Mouse (Mus musculus): Measurements from ENCODE around the gene Fh1. TPM values are rescaled to one million over a fixed set of nuclear protein-coding genes. Genes with fewer than 3 reads are reported as not detected.
A peak's percentile ranks its signal among the peaks of the same experiment; 100 is the strongest.

Gene Fh1
- polyA plus RNA-seq, 1 experiment: 108 TPM

DNA sequence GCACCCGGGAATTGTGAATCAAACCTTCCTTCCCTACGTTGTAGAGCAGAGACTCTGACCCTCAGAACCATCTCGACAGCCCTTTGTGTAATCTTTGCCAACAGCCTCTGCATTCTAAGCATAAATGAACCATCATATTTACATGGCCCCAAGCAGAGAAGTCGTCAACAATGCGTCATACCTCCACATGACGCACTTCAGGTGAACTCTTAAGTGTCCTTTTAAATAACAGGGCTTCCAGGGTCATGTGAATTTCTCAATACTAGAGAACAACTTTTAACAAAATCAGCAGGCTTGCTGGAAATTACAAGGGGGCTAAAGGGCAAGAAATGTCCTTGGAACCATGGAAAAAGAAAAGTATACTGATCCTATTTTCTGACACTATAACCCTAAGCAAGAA is 1.8 kb downstream of the Fh1 start:
- DNase-seq (ENCODE audit: extremely low spot score in 1 of 2, low spot score in 1 of 2): no peak

DNA sequence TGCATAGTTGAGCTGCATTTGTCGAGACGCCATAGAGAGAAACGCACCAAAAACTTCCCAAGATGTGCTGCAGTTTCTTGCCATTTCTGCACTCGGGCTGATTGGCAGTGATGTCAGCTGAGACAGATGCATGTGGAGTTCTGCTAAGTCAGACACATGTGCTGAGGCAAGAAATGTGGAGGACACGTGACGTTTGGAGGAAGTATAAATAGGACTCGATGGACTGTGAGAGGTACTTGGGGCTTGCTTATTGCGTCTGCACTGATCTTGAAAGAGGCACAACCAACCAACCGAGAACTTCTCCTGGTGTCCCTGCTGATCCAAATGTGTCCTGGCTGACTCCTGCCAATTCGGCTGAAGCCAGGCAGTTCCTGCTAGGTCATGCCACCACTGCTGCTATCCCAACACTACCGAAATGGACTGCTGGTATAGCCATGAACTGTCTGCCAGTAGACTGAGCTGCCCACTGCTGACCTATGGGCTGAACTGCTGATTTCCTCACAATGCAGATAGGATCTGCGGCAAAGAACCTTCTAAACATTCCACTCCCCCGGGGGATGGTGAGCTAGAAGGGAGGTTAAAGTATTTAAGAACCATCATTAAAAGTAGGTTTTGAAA is 5.5 kb downstream of the Fh1 start, which contains the start of gene Kmo:
Kmo (plus strand) TSS at position 568 of the 618 bp plus-strand sequence.
- no peak for DNase-seq (ENCODE audit: extremely low spot score in 1 of 2, low spot score in 1 of 2)

GRCm38 (mm10) chr1:175614992-175615391 is 10.4 kb downstream of the Fh1 start:
- no peak for DNase-seq (ENCODE audit: extremely low spot score in 1 of 2, low spot score in 1 of 2)

DNA sequence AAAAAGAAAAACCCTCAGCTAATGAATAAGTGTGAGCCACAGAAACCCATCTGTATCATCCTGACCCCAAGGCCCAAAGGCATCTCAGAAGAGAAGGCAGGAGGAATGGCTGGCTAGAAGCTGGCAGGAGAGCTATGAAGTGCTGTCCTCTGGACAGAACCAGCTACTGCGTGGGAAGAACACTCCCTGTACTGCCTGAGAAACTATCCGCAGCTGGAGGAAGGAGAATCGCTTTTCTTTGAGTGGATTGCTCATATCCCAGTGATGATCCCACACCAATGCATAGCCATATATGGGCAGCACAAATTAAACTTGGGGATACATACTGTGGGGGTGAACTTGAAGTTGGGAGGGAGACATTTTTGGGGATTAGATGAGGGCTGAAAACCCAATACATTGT is 16.7 kb downstream of the Fh1 start:
- peak in 1 of 2 experiments; percentile 17 for DNase-seq (ENCODE audit: extremely low spot score in 1 of 2, low spot score in 1 of 2)

GRCm38 (mm10) chr1:175607838-175608585 is 17.4 kb downstream of the Fh1 start:
- no peak for DNase-seq (ENCODE audit: extremely low spot score in 1 of 2, low spot score in 1 of 2)

DNA sequence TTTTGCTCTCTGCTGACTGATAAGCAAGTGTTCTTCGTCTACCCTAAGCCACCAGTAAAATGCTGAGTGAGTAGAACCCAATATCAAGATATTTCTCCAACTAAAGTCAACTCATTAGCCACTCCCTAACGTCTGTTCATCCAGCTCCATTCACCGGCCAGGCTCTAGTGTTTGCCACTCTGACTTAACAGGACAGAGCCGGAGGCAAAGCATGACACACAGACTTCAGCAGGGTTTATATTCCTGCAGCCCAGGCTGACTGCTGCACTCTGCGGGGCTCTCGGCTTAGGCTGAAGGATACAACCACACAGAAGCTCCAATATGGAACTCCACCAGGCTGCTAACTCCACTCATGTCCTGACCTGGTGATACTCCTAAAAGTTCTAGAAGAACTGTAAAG is 18.1 kb downstream of the Fh1 start:
- no peak for DNase-seq (ENCODE audit: extremely low spot score in 1 of 2, low spot score in 1 of 2)

DNA sequence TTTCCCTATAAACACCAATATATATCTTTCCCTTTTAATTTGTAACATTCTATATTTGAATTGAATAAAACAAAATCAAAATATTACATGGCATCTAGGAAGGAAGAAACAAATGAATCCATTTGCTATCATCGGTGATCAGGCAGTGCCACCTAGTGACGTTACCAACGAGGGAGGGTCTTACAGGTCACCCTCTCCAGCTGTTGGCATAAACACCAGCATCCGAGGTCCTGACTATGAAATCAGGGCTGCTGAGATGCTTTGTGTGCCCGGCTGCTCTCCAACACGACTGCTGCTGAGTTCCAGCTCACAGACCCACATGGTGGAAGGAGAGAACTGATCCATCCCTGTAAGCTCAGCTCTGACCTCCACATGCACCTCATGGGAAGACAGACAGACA is 22.0 kb downstream of the Fh1 start:
- peak in 1 of 2 experiments; percentile 27 for DNase-seq (ENCODE audit: extremely low spot score in 1 of 2, low spot score in 1 of 2)

GRCm38 (mm10) chr1:175602231-175602630 is 23.2 kb downstream of the Fh1 start:
- no peak for DNase-seq (ENCODE audit: extremely low spot score in 1 of 2, low spot score in 1 of 2)

GRCm38 (mm10) chr1:175592832-175593231 is 32.6 kb downstream of the Fh1 start:
- DNase-seq (ENCODE audit: extremely low spot score in 1 of 2, low spot score in 1 of 2): no peak

- no peak for DNase-seq (ENCODE audit: extremely low spot score in 1 of 2, low spot score in 1 of 2)
Measured at GRCm38 (mm10) chr1:175586656-175587055, 38.8 kb downstream of the Fh1 start.

DNA sequence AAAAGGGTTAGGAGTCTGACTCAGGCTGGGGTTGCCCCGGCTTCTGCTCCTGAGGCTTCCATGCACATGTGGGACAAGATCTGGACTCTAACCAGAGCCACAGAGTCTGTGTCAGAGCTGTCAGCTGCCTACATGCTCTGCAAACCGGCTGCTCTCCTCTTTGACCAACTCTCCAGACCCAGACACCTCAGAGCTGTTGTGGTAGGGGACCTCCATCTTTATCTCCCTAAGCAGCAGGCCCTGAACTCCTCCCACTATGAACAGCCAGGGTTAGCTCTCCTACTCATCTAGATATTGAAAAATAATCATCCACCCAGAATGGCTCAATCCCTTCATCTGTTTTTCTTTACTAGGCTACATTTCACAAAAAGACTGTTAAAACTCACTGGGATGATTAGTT is 40.2 kb downstream of the Fh1 start:
- no peak for DNase-seq (ENCODE audit: extremely low spot score in 1 of 2, low spot score in 1 of 2)

DNA sequence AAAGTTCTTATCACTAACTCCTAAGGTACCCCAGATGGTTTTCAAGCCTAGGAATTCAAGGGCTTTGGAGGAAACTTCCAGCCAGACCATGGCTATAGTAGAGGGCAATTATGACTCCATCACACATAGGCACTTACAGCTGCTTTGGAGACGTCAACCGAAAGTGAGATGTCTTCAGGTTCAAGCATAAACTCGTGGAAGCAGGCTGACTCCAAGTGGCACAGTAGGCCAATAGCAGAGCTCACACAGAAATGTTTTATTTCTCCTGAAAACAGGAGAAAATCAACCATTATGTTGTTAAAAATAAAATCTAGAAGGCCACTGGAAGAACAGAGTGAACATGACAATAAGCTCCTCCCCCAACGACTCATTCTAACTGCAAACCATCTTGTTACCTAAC is 42.6 kb downstream of the Fh1 start:
- no peak for DNase-seq (ENCODE audit: extremely low spot score in 1 of 2, low spot score in 1 of 2)

GRCm38 (mm10) chr1:175580346-175580745 is 45.1 kb downstream of the Fh1 start:
- peak; percentile 14 to 37 for DNase-seq (ENCODE audit: extremely low spot score in 1 of 2, low spot score in 1 of 2)

GRCm38 (mm10) chr1:175579598-175580235 is 45.7 kb downstream of the Fh1 start:
- peak; percentile 11 to 46 for DNase-seq (ENCODE audit: extremely low spot score in 1 of 2, low spot score in 1 of 2)

GRCm38 (mm10) chr1:175578425-175579096 is 46.9 kb downstream of the Fh1 start:
- DNase-seq (ENCODE audit: extremely low spot score in 1 of 2, low spot score in 1 of 2): no peak

DNA sequence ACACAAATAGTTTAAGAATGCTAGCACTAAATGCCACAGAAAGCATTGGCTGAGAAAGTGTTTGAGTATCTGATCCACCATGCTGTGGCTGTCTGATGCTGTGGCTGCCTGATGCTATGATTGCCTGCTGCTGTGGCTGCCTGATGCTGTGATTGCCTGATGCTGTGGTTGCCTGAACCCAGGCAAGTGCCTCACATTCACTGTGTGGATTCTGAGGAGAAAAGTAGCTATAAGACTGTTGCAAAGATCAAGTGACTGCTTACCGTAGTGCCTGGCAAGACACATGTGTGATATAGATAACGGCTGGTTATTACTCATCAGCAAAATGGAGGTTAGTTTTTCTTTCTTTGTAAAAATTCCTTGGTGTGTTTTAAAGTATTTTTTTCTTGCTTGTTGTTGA is 51.3 kb downstream of the Fh1 start:
- DNase-seq (ENCODE audit: extremely low spot score in 1 of 2, low spot score in 1 of 2): no peak

DNA sequence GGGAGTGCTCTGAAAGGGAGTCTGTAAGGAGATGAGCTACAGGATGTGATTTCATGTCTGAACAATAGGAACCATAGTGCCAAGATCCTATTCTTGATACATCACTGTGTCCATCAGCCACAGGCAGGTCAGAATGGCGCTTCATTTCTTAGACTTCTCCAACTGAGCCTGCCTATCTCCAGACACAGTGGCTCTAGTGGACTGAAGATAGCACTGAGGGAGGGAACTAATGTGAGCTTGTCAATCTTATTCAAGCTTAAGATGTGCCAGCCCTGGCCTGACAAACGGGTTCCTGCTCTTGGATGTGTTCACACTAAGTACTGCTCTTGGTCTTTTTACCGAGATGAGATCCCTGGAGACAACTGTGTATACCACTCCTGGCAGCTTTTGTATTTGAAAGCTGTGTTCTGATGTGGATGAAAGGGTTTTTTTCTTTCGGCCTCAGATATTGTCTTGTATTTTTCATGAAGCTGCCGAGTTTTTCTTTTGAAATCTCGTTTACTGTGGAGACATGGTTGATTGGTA is 59.8 kb downstream of the Fh1 start:
- DNase-seq (ENCODE audit: extremely low spot score in 1 of 2, low spot score in 1 of 2): no peak

- peak in 1 of 2 experiments; percentile 7 for DNase-seq (ENCODE audit: extremely low spot score in 1 of 2, low spot score in 1 of 2)
Measured at GRCm38 (mm10) chr1:175564321-175564720, 61.1 kb downstream of the Fh1 start.

GRCm38 (mm10) chr1:175562379-175562778 is 63.1 kb downstream of the Fh1 start:
- DNase-seq (ENCODE audit: extremely low spot score in 1 of 2, low spot score in 1 of 2): no peak

DNA sequence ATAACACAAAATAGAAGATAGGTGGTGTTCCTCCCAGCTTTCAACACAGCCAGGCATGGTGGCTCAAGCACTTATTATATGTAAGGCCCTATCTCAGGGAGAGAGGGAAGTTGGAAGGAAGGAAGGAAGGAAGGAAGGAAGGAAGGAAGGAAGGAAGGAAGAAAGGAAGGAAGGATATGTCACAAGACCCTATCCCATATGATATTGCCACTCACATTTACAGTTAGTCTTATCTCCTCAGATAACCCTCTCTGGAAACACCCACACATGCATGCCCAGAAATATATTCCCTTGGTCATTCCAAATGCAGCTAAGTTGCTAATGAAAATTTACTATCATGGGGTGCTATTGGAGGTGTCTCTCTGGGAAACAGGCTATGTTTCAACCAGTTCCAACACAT is 63.6 kb downstream of the Fh1 start:
- DNase-seq (ENCODE audit: extremely low spot score in 1 of 2, low spot score in 1 of 2): no peak

GRCm38 (mm10) chr1:175554641-175555040 is 70.8 kb downstream of the Fh1 start:
- peak in 1 of 2 experiments; percentile 12 for DNase-seq (ENCODE audit: extremely low spot score in 1 of 2, low spot score in 1 of 2)
